Mouse (Mus musculus) C2C12 (cell line): ENCODE measurements around the gene Gm37240.

Experiments used
- CTCF ChIP-seq: IDR thresholded peaks from one replicate; pipeline ENCODE4 v1.5.1; 2011; ENCODE audit not compliant: control insufficient read depth, insufficient read depth, insufficient read length
- MAX ChIP-seq: IDR thresholded peaks from one replicate; pipeline ENCODE4 v1.6.1; 2011; ENCODE audit warnings: mild to moderate bottlenecking, control low read depth

GRCm38 (mm10) chr3:84860669-84861068 lies 1026.6 kb downstream of the Gm37240 start:
- TF ChIP-seq CTCF (no peak), MAX (no peak)
